Mouse (Mus musculus): ENCODE data around the gene Scrt2. TPM values are rescaled to one million over a fixed set of nuclear protein-coding genes. Genes with fewer than 3 reads are reported as not detected.

Scrt2 gene
- polyA plus RNA-seq, 1 experiment from 2014 or later = 0.08 TPM

Other genes with a start within 250 kb of the Scrt2 start
- gene Rspo4, start 238.6 kb upstream of the Scrt2 start, polyA plus RNA-seq (2014; fragmentation: Nextera tagmentation; extraction: Ambion mirVana) = not detected in 2 replicates
- gene Angpt4, start 170.3 kb upstream of the Scrt2 start, polyA plus RNA-seq (2014; fragmentation: Nextera tagmentation; extraction: Ambion mirVana) = 1.2 and 1.3 TPM in 2 replicates
- 22.8 and 24.8 TPM in 2 replicates for gene Fam110a, start 101.3 kb upstream of the Scrt2 start, polyA plus RNA-seq (2014; fragmentation: Nextera tagmentation; extraction: Ambion mirVana)
- gene Slc52a3, start 85.0 kb upstream of the Scrt2 start, polyA plus RNA-seq (2014; fragmentation: Nextera tagmentation; extraction: Ambion mirVana) = 1.8 and 2.0 TPM in 2 replicates
- gene Srxn1, start 24.0 kb downstream of the Scrt2 start, polyA plus RNA-seq (2014; fragmentation: Nextera tagmentation; extraction: Ambion mirVana) = 12.0 and 12.4 TPM in 2 replicates
- gene Tcf15, start 62.0 kb downstream of the Scrt2 start, polyA plus RNA-seq (2014; fragmentation: Nextera tagmentation; extraction: Ambion mirVana) = 14.4 and 15.9 TPM in 2 replicates
- gene Csnk2a1, start 145.3 kb downstream of the Scrt2 start, polyA plus RNA-seq (2014; fragmentation: Nextera tagmentation; extraction: Ambion mirVana) = 87.5 and 112 TPM in 2 replicates
- 31.7 and 36.4 TPM in 2 replicates for gene Tbc1d20, start 212.3 kb downstream of the Scrt2 start, polyA plus RNA-seq (2014; fragmentation: Nextera tagmentation; extraction: Ambion mirVana)